27 mouse cellular contexts compared by ENCODE assay signal in genomic region chr7:107802138-107802537, GRCm38 (mm10). TPM values are rescaled to one million over a fixed set of nuclear protein-coding genes. Genes with fewer than 3 reads are reported as not detected.
DNase-seq lines count a peak whose midpoint lies in the region; ATAC-seq and TF ChIP-seq lines count a peak whose summit lies in the region.
"Had no signal": no experiment of that assay in that cellular context is flagged by ENCODE, and none has a peak within 500 bp of the region (broad histone marks: within the 10 kb centered on the region; RNA-seq: fewer than 3 reads in every experiment).

No protein-coding gene starts in this region.

- H3K4me1 ChIP-seq in limb, embryonic 10.5 days, result peaks cover 11% of the 10 kb centered on the region; the same call in 1 of the 2 replicates
- H3K4me1 ChIP-seq in limb, embryonic 14.5 days (ENCODE audit: control insufficient read depth, insufficient read depth, low read length), result peaks cover 5% of the 10 kb centered on the region; the same call in 1 of the 2 replicates
- H3K4me1 ChIP-seq: forebrain, embryonic 15.5 days; heart, embryonic 15.5 days; intestine, embryonic 15.5 days had no signal

- peak; percentile 5 for DNase-seq in embryo, embryonic 10 days (ENCODE audit: low spot score)
- DNase-seq in embryo, embryonic 9.5 days (ENCODE audit: extremely low spot score), result no peak
- peak; percentile 19 for DNase-seq in embryo, embryonic 11.5 days (ENCODE audit: low read depth, low spot score)
- DNase-seq in limb, embryonic 10.5 days (ENCODE audit: low spot score), result no peak
- DNase-seq in limb, embryonic 14.5 days (ENCODE audit: low spot score), result peak; percentile 74
- DNase-seq in layer of hippocampus, adult 18-20 months (ENCODE audit: low spot score in 2 of 2), result no peak
- no peak for DNase-seq in gastrocnemius, postnatal 4 days (ENCODE audit: low spot score in 2 of 2)
- no peak for DNase-seq in cerebellum, adult 11-12 months
- DNase-seq: adrenal gland, postnatal 14 days; B cell, adult 2 months; cerebellum, adult 2 months; cerebellum, postnatal 14 days; gastrocnemius, postnatal 10 days; heart, adult 2 months; heart, postnatal 14 days had no signal

- H3K27me3 ChIP-seq in limb, embryonic 10.5 days (ENCODE audit: low read depth, poor library complexity, severe bottlenecking), result no peaks in the 10 kb centered on the region
- H3K27me3 ChIP-seq in limb, embryonic 14.5 days (ENCODE audit: control insufficient read depth, insufficient read depth, low read length), result no peaks in the 10 kb centered on the region
- H3K27me3 ChIP-seq: forebrain, embryonic 15.5 days; heart, embryonic 15.5 days; intestine, embryonic 15.5 days had no signal

- no peak overlapping the region for H3K4me3 ChIP-seq in limb, embryonic 10.5 days
- no peak overlapping the region for H3K4me3 ChIP-seq in limb, embryonic 14.5 days (replicated peaks; ENCODE audit: low read length)
- H3K4me3 ChIP-seq: forebrain, embryonic 15.5 days; heart, adult 2 months; heart, embryonic 15.5 days; intestine, embryonic 15.5 days had no signal

- no peak overlapping the region for H3K9ac ChIP-seq in limb, embryonic 14.5 days (ENCODE audit: low read depth, low read length, severe bottlenecking)
- H3K9ac ChIP-seq: forebrain, embryonic 15.5 days; heart, embryonic 15.5 days; hindbrain, embryonic 14.5 days; intestine, embryonic 15.5 days had no signal

- TF ChIP-seq POLR2A in limb, embryonic 14.5 days (IDR thresholded peaks at IDR 0.05; ENCODE audit: borderline replicate concordance, extremely low read depth, insufficient read depth, insufficient read length), result no peak

- ATAC-seq in limb, embryonic 14.5 days (ENCODE audit: low FRiP score, low read depth), result peak; percentile 62
- ATAC-seq: CD4-positive, CD25-positive, alpha-beta regulatory T cell, adult 4 months; forebrain, embryonic 15.5 days; intestine, embryonic 15.5 days had no signal

- no peak overlapping the region for H3K4me2 ChIP-seq in limb, embryonic 14.5 days (replicated peaks; ENCODE audit: low read depth, low read length, severe bottlenecking)
- H3K4me2 ChIP-seq: forebrain, embryonic 15.5 days; heart, embryonic 11.5 days; heart, embryonic 15.5 days; hindbrain, embryonic 14.5 days; intestine, embryonic 15.5 days had no signal

- H3K27ac ChIP-seq in limb, embryonic 10.5 days, result peak overlapping the region; percentile 80
- H3K27ac ChIP-seq in limb, embryonic 14.5 days (replicated peaks; ENCODE audit: low read depth, low read length), result no peak overlapping the region
- H3K27ac ChIP-seq: forebrain, embryonic 15.5 days; heart, adult 2 months; heart, embryonic 15.5 days; hindbrain, embryonic 14.5 days; intestine, embryonic 15.5 days had no signal

- no peaks in the 10 kb centered on the region for H3K36me3 ChIP-seq in limb, embryonic 10.5 days
- no peaks in the 10 kb centered on the region for H3K36me3 ChIP-seq in limb, embryonic 14.5 days (ENCODE audit: control insufficient read depth, insufficient read depth, low read length)
- H3K36me3 ChIP-seq: forebrain, embryonic 15.5 days; G1E; heart, embryonic 15.5 days; intestine, embryonic 15.5 days had no signal

- WGBS in limb, embryonic 10.5 days, result 52% methylated on average over 3 of the region's 3 CpGs
- WGBS in limb, embryonic 14.5 days, result 33% methylated on average over 3 of the region's 3 CpGs

- no peaks in the 10 kb centered on the region for H3K9me3 ChIP-seq in limb, embryonic 10.5 days (replicated peaks)
- no peaks in the 10 kb centered on the region for H3K9me3 ChIP-seq in limb, embryonic 14.5 days (ENCODE audit: control insufficient read depth, low read length)
- H3K9me3 ChIP-seq: forebrain, embryonic 15.5 days; heart, embryonic 15.5 days; intestine, embryonic 15.5 days had no signal

RNA-seq across cellular contexts. Expression of gene Ovch2, which starts 1.1 kb away (rescaled TPM):
- polyA plus RNA-seq in limb, embryonic 10.5 days (2016; fragmentation: Nextera tagmentation; extraction: Ambion mirVana), result not detected in 2 replicates
- polyA plus RNA-seq in limb, embryonic 14.5 days (2012; rRNA removed), result not detected in 2 replicates
- polyA plus RNA-seq in limb, embryonic 14.5 days (2014; fragmentation: Nextera tagmentation; extraction: Ambion mirVana), result not detected in 2 replicates
- total RNA-seq in layer of hippocampus, adult 18-20 months (2021), result not detected
- not detected for total RNA-seq in gastrocnemius, postnatal 4 days (2021)
- total RNA-seq: adrenal gland, postnatal 14 days; common myeloid progenitor, adult 5-6 weeks; G1E; gastrocnemius, postnatal 10 days; heart, adult 2 months; heart, postnatal 14 days; hematopoietic stem cell, adult 5-6 weeks had no signal
- polyA plus RNA-seq: CD4-positive, CD25-positive, alpha-beta regulatory T cell, adult 4 months; cerebellum, adult 2 months; forebrain, embryonic 11.5 days; forebrain, embryonic 15.5 days; frontal cortex, adult 2 months; G1E; heart, adult 2 months; heart, embryonic 11.5 days; heart, embryonic 15.5 days; hindbrain, embryonic 14.5 days; intestine, embryonic 15.5 days had no signal

RNA-seq across cellular contexts. Expression of gene Olfr467, which starts 9.9 kb away (rescaled TPM):
- polyA plus RNA-seq in limb, embryonic 10.5 days (2016; fragmentation: Nextera tagmentation; extraction: Ambion mirVana), result not detected in 2 replicates
- not detected in 2 replicates for polyA plus RNA-seq in limb, embryonic 14.5 days (2012; rRNA removed)
- not detected in 2 replicates for polyA plus RNA-seq in limb, embryonic 14.5 days (2014; fragmentation: Nextera tagmentation; extraction: Ambion mirVana)
- not detected for total RNA-seq in layer of hippocampus, adult 18-20 months (2021)
- total RNA-seq in gastrocnemius, postnatal 4 days (2021), result not detected
- total RNA-seq: adrenal gland, postnatal 14 days; common myeloid progenitor, adult 5-6 weeks; G1E; gastrocnemius, postnatal 10 days; heart, adult 2 months; heart, postnatal 14 days; hematopoietic stem cell, adult 5-6 weeks had no signal
- polyA plus RNA-seq: CD4-positive, CD25-positive, alpha-beta regulatory T cell, adult 4 months; cerebellum, adult 2 months; forebrain, embryonic 11.5 days; forebrain, embryonic 15.5 days; frontal cortex, adult 2 months; G1E; heart, adult 2 months; heart, embryonic 11.5 days; heart, embryonic 15.5 days; hindbrain, embryonic 14.5 days; intestine, embryonic 15.5 days had no signal

RNA-seq across cellular contexts. Expression of gene Olfr469, which starts 23.2 kb away (rescaled TPM):
- not detected in 2 replicates for polyA plus RNA-seq in limb, embryonic 10.5 days (2016; fragmentation: Nextera tagmentation; extraction: Ambion mirVana)
- polyA plus RNA-seq in limb, embryonic 14.5 days (2012; rRNA removed), result not detected in 2 replicates
- polyA plus RNA-seq in limb, embryonic 14.5 days (2014; fragmentation: Nextera tagmentation; extraction: Ambion mirVana), result not detected in 2 replicates
- not detected for total RNA-seq in layer of hippocampus, adult 18-20 months (2021)
- total RNA-seq in gastrocnemius, postnatal 4 days (2021), result not detected
- total RNA-seq: adrenal gland, postnatal 14 days; common myeloid progenitor, adult 5-6 weeks; gastrocnemius, postnatal 10 days; heart, adult 2 months; heart, postnatal 14 days; hematopoietic stem cell, adult 5-6 weeks had no signal
- polyA plus RNA-seq: CD4-positive, CD25-positive, alpha-beta regulatory T cell, adult 4 months; cerebellum, adult 2 months; forebrain, embryonic 11.5 days; forebrain, embryonic 15.5 days; frontal cortex, adult 2 months; G1E; gonadal fat pad, adult 2 months; heart, adult 2 months; heart, embryonic 11.5 days; heart, embryonic 15.5 days; hindbrain, embryonic 14.5 days; intestine, embryonic 15.5 days had no signal

RNA-seq across cellular contexts. Expression of gene Cyb5r2, which starts 44.3 kb away (rescaled TPM):
- 0.23 and 0.30 TPM in 2 replicates for polyA plus RNA-seq in limb, embryonic 10.5 days (2016; fragmentation: Nextera tagmentation; extraction: Ambion mirVana)
- polyA plus RNA-seq in limb, embryonic 14.5 days (2012; rRNA removed), result 0.14 and 0.33 TPM in 2 replicates
- polyA plus RNA-seq in limb, embryonic 14.5 days (2014; fragmentation: Nextera tagmentation; extraction: Ambion mirVana), result 0.23 and 0.32 TPM in 2 replicates
- total RNA-seq in layer of hippocampus, adult 18-20 months (2021), result under 1 TPM; 0.36 to 0.37 TPM
- under 1 TPM in 1 of 2 experiments, not detected in 1; 0.25 TPM for total RNA-seq in gastrocnemius, postnatal 4 days (2021)
- total RNA-seq: adrenal gland, postnatal 14 days; common myeloid progenitor, adult 5-6 weeks; G1E; heart, adult 2 months; heart, postnatal 14 days; hematopoietic stem cell, adult 5-6 weeks had no signal
- polyA plus RNA-seq: CD4-positive, CD25-positive, alpha-beta regulatory T cell, adult 4 months; forebrain, embryonic 15.5 days; G1E had no signal

RNA-seq across cellular contexts. Expression of gene Olfr470, which starts 45.2 kb away (rescaled TPM):
- polyA plus RNA-seq in limb, embryonic 10.5 days (2016; fragmentation: Nextera tagmentation; extraction: Ambion mirVana), result not detected in 2 replicates
- polyA plus RNA-seq in limb, embryonic 14.5 days (2012; rRNA removed), result not detected in 2 replicates
- not detected in 2 replicates for polyA plus RNA-seq in limb, embryonic 14.5 days (2014; fragmentation: Nextera tagmentation; extraction: Ambion mirVana)
- total RNA-seq in layer of hippocampus, adult 18-20 months (2021), result not detected
- not detected for total RNA-seq in gastrocnemius, postnatal 4 days (2021)
- total RNA-seq: adrenal gland, postnatal 14 days; common myeloid progenitor, adult 5-6 weeks; gastrocnemius, postnatal 10 days; heart, adult 2 months; heart, postnatal 14 days; hematopoietic stem cell, adult 5-6 weeks had no signal
- polyA plus RNA-seq: cerebellum, adult 2 months; forebrain, embryonic 11.5 days; forebrain, embryonic 15.5 days; frontal cortex, adult 2 months; G1E; gonadal fat pad, adult 2 months; heart, adult 2 months; heart, embryonic 11.5 days; heart, embryonic 15.5 days; hindbrain, embryonic 14.5 days; intestine, embryonic 15.5 days had no signal

Comparison
In these comparisons a context has a peak if more than half of its experiments do, and no peak if none do; other contexts are left out.
1. DNase-seq: peak in embryo, embryonic 10 days (single experiment), embryo, embryonic 11.5 days (single experiment) and limb, embryonic 14.5 days (single experiment); none in embryo, embryonic 9.5 days (single experiment), limb, embryonic 10.5 days (single experiment), layer of hippocampus, adult 18-20 months (0 of 2), gastrocnemius, postnatal 4 days (0 of 2) and cerebellum, adult 11-12 months (single experiment).